Mouse (Mus musculus) left cerebral cortex, adult 8-10 months (tissue): ENCODE measurements at regions not wholly inside any gene's neighbourhood (a gene's known extent, or its start where the extent isn't known, plus 50 kb on each side); places are given as distances from the start of the nearest gene placed in this dataset.
A peak's percentile ranks its signal among the peaks of the same experiment; 100 is the strongest.
"Not testable (repeated sequence)": the region's sequence is repeated elsewhere in the genome, so short reads cannot be mapped to it uniquely, and the experiment has no call there.

Experiments
- DNase-seq, 2 experiments: peaks; one replicate each; pipeline ENCODE4 v3.0.0; 2022; ENCODE audit warnings: low spot score in 2 of 2

GRCm38 (mm10) chr12:39604723-39605122, 433.1 kb downstream of the Arl4a start:
- no peak for DNase-seq

- DNase-seq: no peak
Observed at GRCm38 (mm10) chr12:39594726-39595125, 443.1 kb downstream of the Arl4a start.

- not testable (repeated sequence) for DNase-seq
Observed at GRCm38 (mm10) chr12:39593781-39594180, 444.0 kb downstream of the Arl4a start.

GRCm38 (mm10) chr12:39587204-39587909, 450.5 kb downstream of the Arl4a start:
- DNase-seq: no peak

GRCm38 (mm10) chr12:39586163-39586562, 451.7 kb downstream of the Arl4a start:
- DNase-seq: no peak

- no peak for DNase-seq
Observed at GRCm38 (mm10) chr12:39577610-39578009, 460.2 kb downstream of the Arl4a start.

GRCm38 (mm10) chr12:39572802-39573201, 465.0 kb downstream of the Arl4a start:
- DNase-seq: no peak

GRCm38 (mm10) chr12:39572147-39572546, 465.7 kb downstream of the Arl4a start:
- no peak for DNase-seq

- DNase-seq: no peak
Observed at GRCm38 (mm10) chr12:39560734-39561446, 476.9 kb downstream of the Arl4a start.

- DNase-seq: no peak
Observed at GRCm38 (mm10) chr12:39558491-39558890, 479.3 kb downstream of the Arl4a start.

GRCm38 (mm10) chr12:39536326-39536725, 501.5 kb downstream of the Arl4a start:
- no peak for DNase-seq

- DNase-seq: no peak
Observed at GRCm38 (mm10) chr12:39528121-39528520, 509.7 kb downstream of the Arl4a start.

- DNase-seq: no peak
Observed at GRCm38 (mm10) chr12:39527216-39527600, 510.6 kb downstream of the Arl4a start.

GRCm38 (mm10) chr12:39526535-39527215, 511.1 kb downstream of the Arl4a start:
- DNase-seq: no peak

- no peak for DNase-seq
Observed at GRCm38 (mm10) chr12:39515690-39516089, 522.1 kb downstream of the Arl4a start.

GRCm38 (mm10) chr12:39510855-39511254, 527.0 kb downstream of the Arl4a start:
- no peak for DNase-seq

GRCm38 (mm10) chr12:39510073-39510812, 527.6 kb downstream of the Arl4a start:
- peak; percentile 23 to 35 for DNase-seq

GRCm38 (mm10) chr12:39496203-39496602, 541.6 kb downstream of the Arl4a start:
- DNase-seq: no peak

GRCm38 (mm10) chr12:39493578-39494218, 544.1 kb downstream of the Arl4a start:
- no peak for DNase-seq

- DNase-seq: peak in 1 of 2 experiments; percentile 23
Observed at GRCm38 (mm10) chr12:39493114-39493513, 544.7 kb downstream of the Arl4a start.

GRCm38 (mm10) chr12:39472984-39473383, 564.8 kb downstream of the Arl4a start:
- no peak for DNase-seq
